Mouse (Mus musculus) myocyte (in vitro differentiated cells): ENCODE data around the gene Pla2g4b. TPM values are rescaled to one million over a fixed set of nuclear protein-coding genes. Genes with fewer than 3 reads are reported as not detected.

Experiments
- H3K27me3 ChIP-seq: one replicate; pipeline ENCODE4 v1.6.1; 2011; ENCODE audit not compliant: control insufficient read depth, insufficient read depth, insufficient read length
- H3K36me3 ChIP-seq: one replicate; pipeline ENCODE4 v1.6.1; 2011; ENCODE audit not compliant: control insufficient read depth, insufficient read depth
- H3K4me2 ChIP-seq: one replicate; pipeline ENCODE4 v1.6.1; 2011; ENCODE audit warnings: low read depth, control low read depth
- H3K4me3 ChIP-seq: one replicate; pipeline ENCODE4 v1.5.1; 2011; ENCODE audit warnings: mild to moderate bottlenecking, control low read depth, moderate library complexity
- H3K79me2 ChIP-seq: one replicate; pipeline ENCODE4 v1.6.1; 2011; ENCODE audit not compliant: control insufficient read depth, insufficient read depth
- H3ac ChIP-seq: one replicate; pipeline ENCODE4 v1.6.1; 2011; ENCODE audit not compliant: control insufficient read depth, insufficient read length
- CEBPB ChIP-seq: IDR thresholded peaks from 2 replicates; pipeline ENCODE4 v1.6.1; 2011; ENCODE audit warnings: mild to moderate bottlenecking, moderate library complexity; ENCODE audit not compliant: poor library complexity, insufficient read depth, severe bottlenecking
- E2F4 ChIP-seq: IDR thresholded peaks from one replicate; pipeline ENCODE4 v1.6.1; 2011; ENCODE audit warnings: mild to moderate bottlenecking, control low read depth, moderate library complexity; ENCODE audit not compliant: insufficient read depth
- MAX ChIP-seq: IDR thresholded peaks from one replicate; pipeline ENCODE4 v1.6.1; 2011; ENCODE audit warnings: low read depth, mild to moderate bottlenecking, control low read depth
- MYOD1 ChIP-seq, 3 experiments: IDR thresholded peaks; one replicate each; pipeline ENCODE4 v1.6.1; 2011; ENCODE audit warnings: control low read depth in 2 of 3, low read depth in 2 of 3, mild to moderate bottlenecking in 2 of 3, moderate library complexity in 1 of 3; ENCODE audit not compliant: insufficient read length in 2 of 3, control insufficient read depth in 1 of 3
- MYOG ChIP-seq, 3 experiments: IDR thresholded peaks; one replicate each; pipeline ENCODE4 v1.6.1; 2011; ENCODE audit warnings: control low read depth in 2 of 3, low read depth in 2 of 3, mild to moderate bottlenecking in 2 of 3; ENCODE audit not compliant: insufficient read length in 2 of 3, control insufficient read depth in 1 of 3, insufficient read depth in 1 of 3
- POLR2A ChIP-seq: IDR thresholded peaks from one replicate; pipeline ENCODE4 v1.6.1; 2011; ENCODE audit warnings: low read depth, mild to moderate bottlenecking, control low read depth, moderate library complexity; ENCODE audit not compliant: insufficient read length
- POLR2AphosphoS2 ChIP-seq: IDR thresholded peaks from one replicate; pipeline ENCODE4 v1.6.1; 2011; ENCODE audit warnings: low read depth, control low read depth; ENCODE audit not compliant: insufficient read length
- REST ChIP-seq: IDR thresholded peaks from one replicate; pipeline ENCODE4 v1.6.1; 2011; ENCODE audit warnings: mild to moderate bottlenecking, control low read depth, moderate library complexity; ENCODE audit not compliant: insufficient read depth, insufficient read length
- SRF ChIP-seq: IDR thresholded peaks from one replicate; pipeline ENCODE4 v1.6.1; 2011; ENCODE audit warnings: low read depth; ENCODE audit not compliant: control insufficient read depth, insufficient read length
- TCF12 ChIP-seq: IDR thresholded peaks from one replicate; pipeline ENCODE4 v1.6.1; 2011; ENCODE audit warnings: mild to moderate bottlenecking, control low read depth; ENCODE audit not compliant: poor library complexity, insufficient read depth, severe bottlenecking
- TCF3 ChIP-seq: IDR thresholded peaks from one replicate; pipeline ENCODE4 v1.6.1; 2011; ENCODE audit warnings: low read depth, control low read depth; ENCODE audit not compliant: insufficient read length
- USF1 ChIP-seq: IDR thresholded peaks from one replicate; pipeline ENCODE4 v1.6.1; 2011; ENCODE audit warnings: low read depth, mild to moderate bottlenecking, control low read depth, moderate library complexity
- polyA plus RNA-seq: library from polyadenylated mRNA; unstranded; fragments of >200 nt; fragmentation: generic; extraction: Trizol; gene quantifications from one replicate; pipeline ENCODE4 v1.2.1, GENCODE M21; 2012; ENCODE audit warnings: missing spikeins

Gene Pla2g4b
- polyA plus RNA-seq, 1 experiment = 0.58 TPM

GRCm38 (mm10) chr2:120086038-120086437 is 52.8 kb downstream of the Pla2g4b start:
- no peak overlapping the region for H3K4me3 ChIP-seq
- H3K27me3 ChIP-seq = no peaks in the 10 kb centered on the region
- peak overlapping the region; percentile 6 for H3K4me2 ChIP-seq
- TF ChIP-seq POLR2AphosphoS2 = peak; percentile 66
- TF ChIP-seq MYOG (IDR thresholded peaks at IDR 0.05; ENCODE audit: control insufficient read depth in 1 of 3, insufficient read depth in 1 of 3, insufficient read length in 2 of 3, low read depth in 2 of 3) = peak in 1 of 3 experiments; percentile 62
- TF ChIP-seq TCF12 = no peak
- peak in 2 of 3 experiments; percentile 42 to 80 for TF ChIP-seq MYOD1 (IDR thresholded peaks at IDR 0.05; ENCODE audit: control insufficient read depth in 1 of 3, insufficient read length in 2 of 3, low read depth in 2 of 3)
- H3K36me3 ChIP-seq = peaks cover 5% of the 10 kb centered on the region
- H3ac ChIP-seq = no peak overlapping the region
- no peaks in the 10 kb centered on the region for H3K79me2 ChIP-seq

GRCm38 (mm10) chr2:120087391-120087790 is 54.2 kb downstream of the Pla2g4b start:
- no peak for TF ChIP-seq CEBPB
- no peak for TF ChIP-seq MAX
- TF ChIP-seq REST = no peak
- TF ChIP-seq POLR2AphosphoS2 = no peak
- TF ChIP-seq POLR2A = no peak
- no peak for TF ChIP-seq USF1
- no peak for TF ChIP-seq MYOD1 (IDR thresholded peaks at IDR 0.05; ENCODE audit: control insufficient read depth in 1 of 3, insufficient read length in 2 of 3, low read depth in 2 of 3)
- TF ChIP-seq TCF12 = no peak
- no peak for TF ChIP-seq MYOG (IDR thresholded peaks at IDR 0.05; ENCODE audit: control insufficient read depth in 1 of 3, insufficient read depth in 1 of 3, insufficient read length in 2 of 3, low read depth in 2 of 3)
- TF ChIP-seq E2F4 = no peak
- no peak for TF ChIP-seq SRF
- Histone ChIP-seq H3K4me3 (no peak overlapping the region), H3K79me2 (no peaks in the 10 kb centered on the region), H3K4me2 (no peak overlapping the region), H3K27me3 (no peaks in the 10 kb centered on the region), H3ac (no peak overlapping the region), H3K36me3 (peaks cover 5% of the 10 kb centered on the region)

GRCm38 (mm10) chr2:120087897-120088296 is 54.7 kb downstream of the Pla2g4b start:
- TF ChIP-seq TCF12 (no peak), POLR2AphosphoS2 (peak; percentile 55)
- Histone ChIP-seq H3ac (no peak overlapping the region), H3K79me2 (no peaks in the 10 kb centered on the region), H3K36me3 (peaks cover 8% of the 10 kb centered on the region), H3K4me2 (no peak overlapping the region), H3K4me3 (no peak overlapping the region), H3K27me3 (no peaks in the 10 kb centered on the region)

- no peak for TF ChIP-seq POLR2A
- TF ChIP-seq TCF3 = no peak
- TF ChIP-seq USF1 = no peak
- TF ChIP-seq MAX = no peak
- TF ChIP-seq MYOD1 (IDR thresholded peaks at IDR 0.05; ENCODE audit: control insufficient read depth in 1 of 3, insufficient read length in 2 of 3, low read depth in 2 of 3) = no peak
- Histone ChIP-seq H3K36me3 (peaks cover 18% of the 10 kb centered on the region), H3K27me3 (no peaks in the 10 kb centered on the region), H3K4me3 (no peak overlapping the region), H3ac (no peak overlapping the region), H3K4me2 (no peak overlapping the region), H3K79me2 (no peaks in the 10 kb centered on the region)
Observed at GRCm38 (mm10) chr2:120090979-120091378, 57.8 kb downstream of the Pla2g4b start.

Other genes with a start within 250 kb of the Pla2g4b start
- 13.7 TPM for gene Rpap1, start 245.9 kb upstream of the Pla2g4b start, polyA plus RNA-seq
- gene Tyro3, start 235.7 kb upstream of the Pla2g4b start, polyA plus RNA-seq = 6.0 TPM
- gene Mga, start 136.2 kb upstream of the Pla2g4b start, polyA plus RNA-seq = 3.4 TPM
- 6.4 TPM for gene Mapkbp1, start 60.7 kb upstream of the Pla2g4b start, polyA plus RNA-seq
- 10.7 TPM for gene Jmjd7, start 5.9 kb upstream of the Pla2g4b start, polyA plus RNA-seq
- gene Gm28042, start 5.9 kb upstream of the Pla2g4b start, polyA plus RNA-seq = 1.1 TPM
- gene Ehd4, start 121.2 kb downstream of the Pla2g4b start, polyA plus RNA-seq = 101 TPM
- gene Pla2g4e, start 211.9 kb downstream of the Pla2g4b start, polyA plus RNA-seq = 0.05 TPM